Mouse (Mus musculus) neural tube, embryonic 11.5 days (tissue): ENCODE data around the gene Vgll4. TPM values are rescaled to one million over a fixed set of nuclear protein-coding genes. Genes with fewer than 3 reads are reported as not detected.

Source experiments
- ATAC-seq: fragments of 200-750 bp; cut with Nextera tagmentation; 2 replicates; pipeline ENCODE4 v1.8.0; 2017; ENCODE audit warnings: moderate number of reproducible peaks, mild to moderate bottlenecking, moderate TSS enrichment, moderate library complexity; ENCODE audit not compliant: insufficient read depth, low FRiP score, low TSS enrichment
- DNase-seq: peaks from one replicate; pipeline ENCODE4 v3.0.0-alpha.2; 2015; ENCODE audit warnings: low spot score
- H3K27ac ChIP-seq: fragments of 300-500 bp; sonication (generic); 2 replicates; pipeline ENCODE4 v1.5.1; 2014; ENCODE audit warnings: low read depth, mild to moderate bottlenecking, low read length
- H3K27me3 ChIP-seq: fragments of 300-500 bp; sonication (generic); 2 replicates; pipeline ENCODE4 v1.6.1; 2014; ENCODE audit warnings: mild to moderate bottlenecking, low read length, mixed read lengths; ENCODE audit not compliant: control insufficient read depth, insufficient read depth
- H3K36me3 ChIP-seq: fragments of 300-500 bp; sonication (generic); 2 replicates; pipeline ENCODE4 v1.6.1; 2014; ENCODE audit warnings: mild to moderate bottlenecking, low read length, moderate library complexity, mixed read lengths; ENCODE audit not compliant: control insufficient read depth, insufficient read depth
- H3K4me1 ChIP-seq: fragments of 300-500 bp; sonication (generic); 2 replicates; pipeline ENCODE4 v1.6.1; 2014; ENCODE audit warnings: low read length, mixed read lengths; ENCODE audit not compliant: control insufficient read depth, insufficient read depth
- H3K4me2 ChIP-seq: fragments of 300-500 bp; sonication (generic); 2 replicates; pipeline ENCODE4 v1.6.1; 2014; ENCODE audit warnings: low read depth, mild to moderate bottlenecking, moderate library complexity
- H3K4me3 ChIP-seq: fragments of 300-500 bp; sonication (generic); 2 replicates; pipeline ENCODE4 v1.5.1; 2014; ENCODE audit warnings: low read depth, low read length
- H3K9ac ChIP-seq: fragments of 300-500 bp; sonication (generic); 2 replicates; pipeline ENCODE4 v1.6.1; 2014; ENCODE audit warnings: mild to moderate bottlenecking, low read length
- H3K9me3 ChIP-seq: fragments of 300-500 bp; sonication (generic); 2 replicates; pipeline ENCODE4 v1.6.1; 2016; ENCODE audit warnings: low read length; ENCODE audit not compliant: control insufficient read depth
- WGBS: fragments of 180-500 bp; shearing (Covaris S2); extraction: QIAGEN DNeasy Blood & Tissue Kit; methylation state at CpG from one replicate; pipeline ENCODE4 v1.1.7; 2014; 5-methylcytosine and 5-hydroxymethylcytosine counted together
- polyA plus RNA-seq: library from polyadenylated mRNA; unstranded; fragments of >200 nt; fragmentation: Nextera tagmentation; extraction: Ambion mirVana; gene quantifications from 2 replicates; pipeline ENCODE4 v1.2.1, GENCODE M21; 2014

Gene Vgll4
- polyA plus RNA-seq, 1 experiment from 2014 or later = 62.3 TPM

DNA sequence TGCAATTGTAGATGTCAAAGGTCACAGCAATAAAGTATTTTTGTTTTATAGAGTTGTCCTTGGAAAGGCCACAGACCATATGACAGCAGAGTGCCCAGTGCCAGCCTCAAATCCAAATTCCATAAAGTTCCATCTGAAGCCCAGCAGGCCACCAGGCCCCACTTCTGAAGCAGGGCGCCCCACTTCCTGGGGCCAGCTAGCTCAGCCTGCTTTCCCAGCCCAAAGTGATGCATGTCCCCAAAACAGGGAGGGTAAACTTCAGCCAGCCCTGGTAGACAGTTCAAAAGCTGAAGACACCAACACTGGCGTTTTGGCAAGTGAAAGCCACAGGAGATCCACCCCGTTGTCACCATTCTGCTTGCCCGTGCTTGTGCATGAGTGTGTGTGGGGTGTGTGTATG, 157.0 kb downstream of the Vgll4 start:
- no peaks in the 10 kb centered on the region for H3K27me3 ChIP-seq
- H3K9ac ChIP-seq = no peak overlapping the region
- no peaks in the 10 kb centered on the region for H3K36me3 ChIP-seq
- no peaks in the 10 kb centered on the region for H3K4me1 ChIP-seq
- no peaks in the 10 kb centered on the region for H3K9me3 ChIP-seq
- no peak overlapping the region for H3K27ac ChIP-seq
- DNase-seq = no peak
- no peak for ATAC-seq
- WGBS = 80% methylated on average over 4 of the region's 4 CpGs
- no peak overlapping the region for H3K4me3 ChIP-seq
- H3K4me2 ChIP-seq = no peak overlapping the region

DNA sequence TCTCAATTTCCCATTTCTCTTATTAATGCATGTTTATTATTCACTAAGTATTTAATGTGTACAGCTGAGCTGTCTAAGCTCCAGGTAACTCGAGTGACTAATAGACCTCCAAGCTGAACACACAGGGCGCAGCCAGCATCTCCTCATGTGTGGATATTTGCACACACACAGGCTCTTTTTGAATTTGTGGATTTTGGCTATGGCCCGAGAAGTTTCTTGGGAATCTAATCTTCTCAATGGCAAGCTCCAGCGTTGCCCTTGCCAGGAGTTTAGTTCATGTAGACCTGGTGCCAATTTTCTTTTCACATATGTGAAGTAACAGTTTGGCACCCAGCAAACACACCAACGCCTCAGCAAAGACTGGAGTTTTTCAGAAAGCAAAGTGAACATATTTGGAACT, 157.5 kb downstream of the Vgll4 start:
- H3K4me2 ChIP-seq = no peak overlapping the region
- no peaks in the 10 kb centered on the region for H3K4me1 ChIP-seq
- H3K36me3 ChIP-seq = no peaks in the 10 kb centered on the region
- 92% methylated on average over 5 of the region's 5 CpGs for WGBS
- ATAC-seq (no peak), DNase-seq (no peak)
- no peak overlapping the region for H3K4me3 ChIP-seq
- no peaks in the 10 kb centered on the region for H3K27me3 ChIP-seq
- no peaks in the 10 kb centered on the region for H3K9me3 ChIP-seq
- no peak overlapping the region for H3K9ac ChIP-seq
- H3K27ac ChIP-seq = no peak overlapping the region

Other genes starting within 250 kb of the Vgll4 start
- 68.6 and 72.8 TPM in 2 replicates for gene Tamm41, start 67.9 kb upstream of the Vgll4 start, polyA plus RNA-seq
- gene Syn2, start 164.9 kb upstream of the Vgll4 start, polyA plus RNA-seq = 5.5 and 8.2 TPM in 2 replicates